ENCODE assay signal across 8 mouse cellular contexts in genomic region chr12:54187812-54188600, GRCm38 (mm10). TPM values are rescaled to one million over a fixed set of nuclear protein-coding genes. Genes with fewer than 3 reads are reported as not detected.
DNase-seq lines count a peak whose midpoint lies in the region; ATAC-seq and TF ChIP-seq lines count a peak whose summit lies in the region.

No protein-coding gene starts in this region.

- H3K36me3 ChIP-seq in embryonic facial prominence, embryonic 10.5 days (replicated peaks), result 0 out of 2 replicates have a peak, but pooled peaks cover 6% of the 10 kb centered on the region
- peaks cover 10% of the 10 kb centered on the region; the same call in 1 of the 2 replicates for H3K36me3 ChIP-seq in intestine, postnatal 0 days (ENCODE audit: control insufficient read depth, insufficient read depth)

- TF ChIP-seq CTCF in intestine, postnatal 0 days (IDR thresholded peaks at IDR 0.05; ENCODE audit: low read depth), result no peak

- peaks cover 57% of the 10 kb centered on the region for H3K4me1 ChIP-seq in embryonic facial prominence, embryonic 10.5 days
- peaks cover 6% of the 10 kb centered on the region; the same call in 1 of the 2 replicates for H3K4me1 ChIP-seq in intestine, postnatal 0 days (replicated peaks; ENCODE audit: control insufficient read depth, insufficient read depth, low read length)

- no peak overlapping the region for H3K4me3 ChIP-seq in embryonic facial prominence, embryonic 10.5 days
- H3K4me3 ChIP-seq in intestine, postnatal 0 days (ENCODE audit: low read depth, low read length), result no peak overlapping the region

- intact Hi-C loops in left cerebral cortex, postnatal 14 days (cut with DNase I), result no loop called here

- H3K27me3 ChIP-seq in embryonic facial prominence, embryonic 10.5 days (replicated peaks; ENCODE audit: low read depth, poor library complexity, severe bottlenecking), result 0 out of 2 replicates have a peak, but pooled peaks cover 3% of the 10 kb centered on the region
- H3K27me3 ChIP-seq in intestine, postnatal 0 days (replicated peaks; ENCODE audit: control insufficient read depth, insufficient read depth, low read length), result no peaks in the 10 kb centered on the region

- H3K27ac ChIP-seq in embryonic facial prominence, embryonic 10.5 days (replicated peaks), result peak overlapping the region; percentile 67
- H3K27ac ChIP-seq in intestine, postnatal 0 days (ENCODE audit: low read depth, low read length), result peak overlapping the region; percentile 51

- ATAC-seq in intestine, postnatal 0 days, result no peak
- no peak for ATAC-seq in activated CD4-positive, CD25-positive, alpha-beta regulatory T cell, adult 4 months

- no peak overlapping the region for H3K9ac ChIP-seq in intestine, postnatal 0 days (ENCODE audit: low read depth, low read length)

- peak; percentile 74 to 76 for DNase-seq in cerebellum, postnatal 10 days
- DNase-seq in cerebellum, adult 8-10 months, result no peak
- no peak for DNase-seq in embryonic facial prominence, embryonic 10.5 days (ENCODE audit: low spot score)
- peak; percentile 76 for DNase-seq in lung, postnatal 10 days
- DNase-seq in cerebellum, adult 11 months, result no peak
- no peak for DNase-seq in left cerebral cortex, postnatal 14 days (ENCODE audit: low spot score in 2 of 2)

- H3K9me3 ChIP-seq in embryonic facial prominence, embryonic 10.5 days, result 0 out of 2 replicates have a peak, but pooled peaks cover 3% of the 10 kb centered on the region
- no peaks in the 10 kb centered on the region for H3K9me3 ChIP-seq in intestine, postnatal 0 days (ENCODE audit: control insufficient read depth)

- 71% methylated on average over 17 of the region's 17 CpGs for WGBS in embryonic facial prominence, embryonic 10.5 days
- WGBS in intestine, postnatal 0 days, result 24% methylated on average over 17 of the region's 17 CpGs

- 0 out of 2 replicates have a peak overlapping the region, but pooled peaks have one; percentile 10 for H3K4me2 ChIP-seq in intestine, postnatal 0 days (replicated peaks; ENCODE audit: low read depth)

RNA-seq across cellular contexts. Expression of gene Egln3, which starts 15.7 kb away (rescaled TPM):
- polyA plus RNA-seq in embryonic facial prominence, embryonic 10.5 days (2016; fragmentation: Nextera tagmentation; extraction: Ambion mirVana), result 4.7 and 5.5 TPM in 2 replicates
- 39.2 and 41.9 TPM in 2 replicates for polyA plus RNA-seq in intestine, postnatal 0 days (2015; fragmentation: Nextera tagmentation; extraction: Ambion mirVana)
- polyA plus RNA-seq in activated CD4-positive, CD25-positive, alpha-beta regulatory T cell, adult 4 months (2017; shearing (Covaris generic)), result 1 to 10 TPM; 1.7 to 2.3 TPM
- total RNA-seq in left cerebral cortex, postnatal 14 days (2021), result 10 to 100 TPM; 11.3 to 11.4 TPM

Comparison
In these comparisons a context has a peak if more than half of its experiments do, and no peak if none do; other contexts are left out.
1. DNase-seq: peak in cerebellum, postnatal 10 days (2 of 2) and lung, postnatal 10 days (single experiment); none in cerebellum, adult 8-10 months (single experiment), embryonic facial prominence, embryonic 10.5 days (single experiment), cerebellum, adult 11 months (single experiment) and left cerebral cortex, postnatal 14 days (0 of 2).